Mouse (Mus musculus): ENCODE data around the gene Hnrnpc.

GRCm38 (mm10) chr14:52035926-52036325, 67.9 kb downstream of the Hnrnpc start:
- TF ChIP-seq CTCF (IDR thresholded peaks at IDR 0.05; ENCODE audit: low read depth) (no peak), EP300 (IDR thresholded peaks at IDR 0.05; ENCODE audit: low read depth) (no peak)

Measured in liver, embryonic 14.5 days (tissue).